Mouse (Mus musculus): ENCODE measurements around the gene Map4k1. TPM values are rescaled to one million over a fixed set of nuclear protein-coding genes. Genes with fewer than 3 reads are reported as not detected.
A peak's percentile ranks its signal among the peaks of the same experiment; 100 is the strongest.

Map4k1 gene
- 6.3 and 7.7 TPM in 2 replicates for polyA plus RNA-seq (2015; fragmentation: Nextera tagmentation; extraction: Ambion mirVana)

DNA sequence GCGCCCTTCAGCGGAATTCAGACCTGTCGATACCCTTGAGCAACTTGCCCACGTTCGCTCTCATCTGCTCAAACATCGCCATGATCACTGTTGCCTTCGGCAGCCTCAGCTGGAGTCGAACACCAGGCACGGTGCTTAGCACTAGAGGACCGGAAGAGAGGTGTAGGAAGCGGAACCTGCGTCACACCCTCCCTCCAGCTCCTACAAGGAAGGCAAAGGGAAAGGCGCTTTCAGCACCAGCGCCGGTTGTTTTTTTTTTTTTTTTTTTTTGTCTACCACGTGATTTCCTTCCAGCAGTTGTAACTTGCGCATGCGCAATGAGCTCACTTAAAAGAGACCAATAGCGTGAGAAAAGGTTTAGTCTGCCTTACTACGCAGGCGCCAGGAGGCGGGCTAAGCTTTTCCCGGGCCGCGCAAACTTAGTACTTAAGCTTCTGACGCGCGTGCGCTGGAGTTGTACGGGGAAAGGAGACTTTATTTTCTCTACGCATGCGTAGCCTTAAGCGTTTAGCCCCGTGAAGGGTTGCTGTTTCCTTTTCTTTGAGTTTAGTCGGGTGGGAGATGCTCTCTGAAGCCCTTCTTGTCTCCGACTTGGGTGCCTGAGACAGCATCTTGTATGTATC is at the start of gene Map4k1, which contains the start of gene Eif3k:
Gene Map4k1, plus strand, starts transcription at position 400 of the 623 bp plus-strand sequence.
Gene Eif3k, minus strand, starts transcription at position 214 of the 623 bp plus-strand sequence.
- Histone ChIP-seq H3K4me1 (replicated peaks) (peaks cover 14% of the 10 kb centered on the region), H3K4me2 (replicated peaks) (peak within 1 kb of the TSS; percentile 89), H3K36me3 (peaks cover 20% of the 10 kb centered on the region), H3K9ac (peak within 1 kb of the TSS; percentile 68), H3K27me3 (replicated peaks) (no peaks in the 10 kb centered on the region), H3K9me3 (no peaks in the 10 kb centered on the region), H3K27ac (peak within 1 kb of the TSS; percentile 84), H3K4me3 (replicated peaks) (peak within 1 kb of the TSS; percentile 69)
- WGBS, result under 1% methylated on average over 36 of the region's 36 CpGs
- peak; percentile 97 for ATAC-seq

DNA sequence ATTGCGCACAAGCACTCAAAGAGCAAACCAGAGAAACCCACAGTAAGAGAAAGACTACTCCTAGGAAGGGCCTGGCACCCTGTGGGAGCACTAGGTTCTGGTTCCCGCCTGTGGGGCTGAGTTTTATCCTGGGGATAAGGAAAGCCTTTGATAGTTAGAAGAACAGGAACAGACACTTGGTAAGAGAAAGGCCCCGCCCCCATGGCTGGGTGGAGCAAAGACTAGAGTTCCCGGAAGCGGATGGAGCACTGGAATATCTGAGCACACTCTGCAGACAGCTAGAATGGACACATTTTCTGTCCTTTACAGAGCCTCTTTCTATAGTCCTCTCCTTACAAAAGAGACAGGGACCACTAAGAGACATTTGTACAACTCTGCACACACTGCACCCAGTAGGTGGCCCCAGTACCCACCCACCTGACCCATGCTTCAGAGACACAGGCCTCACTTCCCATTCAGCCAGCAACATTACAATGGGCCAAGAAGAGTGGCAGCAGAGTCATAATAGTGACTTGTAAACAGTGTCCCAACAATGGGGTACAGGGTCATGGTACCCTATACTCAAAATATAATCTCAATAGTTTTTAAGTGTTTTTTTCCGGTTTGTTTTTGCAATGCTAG is 49.3 kb upstream of the Map4k1 start:
- H3K27ac ChIP-seq, result peak overlapping the region; percentile 81
- H3K27me3 ChIP-seq (replicated peaks), result no peaks in the 10 kb centered on the region
- 59% methylated on average over 6 of the region's 6 CpGs for WGBS
- H3K36me3 ChIP-seq, result peaks cover 2% of the 10 kb centered on the region; the same call in 1 of the 2 replicates
- H3K9ac ChIP-seq, result no peak overlapping the region
- ATAC-seq, result peak; percentile 21
- no peaks in the 10 kb centered on the region for H3K9me3 ChIP-seq
- H3K4me1 ChIP-seq (replicated peaks), result peaks cover 60% of the 10 kb centered on the region
- no peak overlapping the region; the same call in 1 of the 2 replicates for H3K4me2 ChIP-seq (replicated peaks)
- no peak overlapping the region for H3K4me3 ChIP-seq (replicated peaks)

DNA sequence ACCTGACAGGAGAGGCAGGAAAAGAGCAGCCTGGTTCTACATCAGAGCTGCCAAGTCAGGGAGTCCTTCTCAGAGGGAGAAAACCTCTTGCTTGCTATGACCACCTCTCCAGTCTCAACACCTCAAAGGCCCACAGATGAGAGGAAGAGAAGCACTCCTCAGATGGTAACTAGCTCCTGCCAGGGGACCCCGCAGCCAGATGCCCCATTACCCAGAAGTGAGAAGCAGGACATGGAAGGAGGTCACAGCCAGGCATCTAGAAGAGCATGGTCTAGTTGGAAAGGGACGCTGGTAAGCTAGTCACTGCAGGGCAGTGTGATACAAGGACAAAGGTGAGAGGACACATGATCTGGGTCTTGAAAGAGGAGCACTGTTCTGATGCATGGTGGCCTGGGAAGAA is 48.0 kb upstream of the Map4k1 start:
- no peaks in the 10 kb centered on the region for H3K27me3 ChIP-seq (replicated peaks)
- WGBS, result 92% methylated on average over 2 of the region's 2 CpGs
- H3K9me3 ChIP-seq, result no peaks in the 10 kb centered on the region
- H3K4me1 ChIP-seq (replicated peaks), result peaks cover 69% of the 10 kb centered on the region
- no peak for ATAC-seq
- H3K27ac ChIP-seq, result peak overlapping the region; percentile 44; the same call in 1 of the 2 replicates
- peaks cover 3% of the 10 kb centered on the region; the same call in 1 of the 2 replicates for H3K36me3 ChIP-seq
- no peak overlapping the region for H3K4me3 ChIP-seq (replicated peaks)
- no peak overlapping the region for H3K9ac ChIP-seq
- H3K4me2 ChIP-seq (replicated peaks), result no peak overlapping the region

- H3K4me1 ChIP-seq (replicated peaks), result peaks cover 62% of the 10 kb centered on the region
- H3K27ac ChIP-seq, result peak overlapping the region; percentile 65
- 48% methylated on average over 4 of the region's 4 CpGs for WGBS
- H3K4me2 ChIP-seq (replicated peaks), result no peak overlapping the region
- H3K9me3 ChIP-seq, result no peaks in the 10 kb centered on the region
- no peak overlapping the region for H3K4me3 ChIP-seq (replicated peaks)
- H3K27me3 ChIP-seq (replicated peaks), result no peaks in the 10 kb centered on the region
- H3K36me3 ChIP-seq, result peaks cover 3% of the 10 kb centered on the region; the same call in 1 of the 2 replicates
- ATAC-seq, result no peak
- H3K9ac ChIP-seq, result no peak overlapping the region
Measured at GRCm38 (mm10) chr7:28936787-28937186, 45.1 kb upstream of the Map4k1 start.

DNA sequence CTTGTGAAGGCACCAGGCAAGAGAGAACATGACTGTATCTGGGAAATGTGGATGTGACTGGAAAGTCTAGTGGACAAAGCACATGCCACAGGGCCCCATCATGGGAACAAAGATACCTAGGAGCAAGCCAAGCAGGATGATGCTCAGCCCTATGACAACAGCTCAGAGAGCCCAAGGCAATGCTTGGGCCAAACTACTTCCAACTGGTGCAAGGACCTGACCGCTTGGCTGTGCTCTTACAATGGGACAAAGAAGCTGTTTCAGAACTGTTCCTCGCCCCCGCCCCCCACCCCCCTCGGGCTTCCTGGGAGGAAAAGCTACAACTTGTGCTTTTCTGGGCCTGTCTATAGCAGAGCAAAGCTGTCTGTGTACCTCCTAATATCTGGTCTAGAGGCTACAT is 43.2 kb upstream of the Map4k1 start:
- 84% methylated on average over 4 of the region's 4 CpGs for WGBS
- Histone ChIP-seq H3K4me3 (replicated peaks) (no peak overlapping the region), H3K27me3 (replicated peaks) (no peaks in the 10 kb centered on the region), H3K27ac (0 out of 2 replicates have a peak overlapping the region, but pooled peaks have one; percentile 14), H3K9me3 (no peaks in the 10 kb centered on the region), H3K36me3 (peaks cover 3% of the 10 kb centered on the region; the same call in 1 of the 2 replicates), H3K4me1 (replicated peaks) (peaks cover 66% of the 10 kb centered on the region), H3K4me2 (replicated peaks) (no peak overlapping the region), H3K9ac (no peak overlapping the region)
- no peak for ATAC-seq

- Histone ChIP-seq H3K4me3 (replicated peaks) (no peak overlapping the region), H3K36me3 (peaks cover 3% of the 10 kb centered on the region; the same call in 1 of the 2 replicates), H3K27me3 (replicated peaks) (no peaks in the 10 kb centered on the region), H3K4me1 (replicated peaks) (peaks cover 66% of the 10 kb centered on the region), H3K27ac (0 out of 2 replicates have a peak overlapping the region, but pooled peaks have one; percentile 14), H3K9ac (no peak overlapping the region), H3K4me2 (replicated peaks) (no peak overlapping the region), H3K9me3 (no peaks in the 10 kb centered on the region)
- ATAC-seq, result no peak
- 71% methylated on average over 7 of the region's 7 CpGs for WGBS
Measured at GRCm38 (mm10) chr7:28939418-28940183, 42.2 kb upstream of the Map4k1 start.

GRCm38 (mm10) chr7:28941129-28941528 is 40.7 kb upstream of the Map4k1 start:
- WGBS, result 61% methylated on average over 4 of the region's 4 CpGs
- H3K9me3 ChIP-seq, result no peaks in the 10 kb centered on the region
- peaks cover 3% of the 10 kb centered on the region; the same call in 1 of the 2 replicates for H3K36me3 ChIP-seq
- H3K27me3 ChIP-seq (replicated peaks), result no peaks in the 10 kb centered on the region
- no peak overlapping the region for H3K4me2 ChIP-seq (replicated peaks)
- H3K27ac ChIP-seq, result peak overlapping the region; percentile 77
- no peak overlapping the region for H3K9ac ChIP-seq
- H3K4me1 ChIP-seq (replicated peaks), result peaks cover 77% of the 10 kb centered on the region
- no peak for ATAC-seq
- no peak overlapping the region for H3K4me3 ChIP-seq (replicated peaks)

- peak overlapping the region; percentile 77 for H3K27ac ChIP-seq
- no peak overlapping the region for H3K9ac ChIP-seq
- H3K9me3 ChIP-seq, result no peaks in the 10 kb centered on the region
- peaks cover 77% of the 10 kb centered on the region for H3K4me1 ChIP-seq (replicated peaks)
- peaks cover 3% of the 10 kb centered on the region; the same call in 1 of the 2 replicates for H3K36me3 ChIP-seq
- WGBS, result 53% methylated on average over 4 of the region's 4 CpGs
- no peak for ATAC-seq
- H3K4me3 ChIP-seq (replicated peaks), result no peak overlapping the region
- H3K27me3 ChIP-seq (replicated peaks), result no peaks in the 10 kb centered on the region
- no peak overlapping the region for H3K4me2 ChIP-seq (replicated peaks)
Measured at GRCm38 (mm10) chr7:28941542-28941941, 40.3 kb upstream of the Map4k1 start.

- whole genome bisulfite sequencing, result 30% methylated on average over 5 of the region's 5 CpGs
- Histone ChIP-seq H3K9ac (no peak overlapping the region), H3K9me3 (no peaks in the 10 kb centered on the region), H3K27me3 (replicated peaks) (no peaks in the 10 kb centered on the region), H3K4me3 (replicated peaks) (no peak overlapping the region), H3K27ac (peak overlapping the region; percentile 92), H3K36me3 (peaks cover 3% of the 10 kb centered on the region; the same call in 1 of the 2 replicates), H3K4me2 (replicated peaks) (no peak overlapping the region), H3K4me1 (replicated peaks) (peaks cover 76% of the 10 kb centered on the region)
- ATAC-seq, result no peak
Measured at GRCm38 (mm10) chr7:28943451-28944180, 38.2 kb upstream of the Map4k1 start.

- peaks cover 77% of the 10 kb centered on the region for H3K4me1 ChIP-seq (replicated peaks)
Measured at GRCm38 (mm10) chr7:28944756-28945415, 37.0 kb upstream of the Map4k1 start.

More at GRCm38 (mm10) chr7:28944756-28945415, 37.0 kb upstream of the Map4k1 start:
- Histone ChIP-seq H3K36me3 (peaks cover 3% of the 10 kb centered on the region; the same call in 1 of the 2 replicates), H3K27ac (peak overlapping the region; percentile 92), H3K4me2 (replicated peaks) (peak overlapping the region; percentile 33; the same call in 1 of the 2 replicates), H3K9me3 (no peaks in the 10 kb centered on the region), H3K9ac (no peak overlapping the region), H3K27me3 (replicated peaks) (no peaks in the 10 kb centered on the region), H3K4me3 (replicated peaks) (no peak overlapping the region)
- no peak for ATAC-seq
- WGBS, result 47% methylated on average over 6 of the region's 6 CpGs

All from intestine, embryonic 15.5 days (tissue).